Mouse (Mus musculus): ENCODE results near the gene Cdkl4. TPM values are rescaled to one million over a fixed set of nuclear protein-coding genes. Genes with fewer than 3 reads are reported as not detected.
"Not testable (repeated sequence)": the region's sequence is repeated elsewhere in the genome, so short reads cannot be mapped to it uniquely, and the experiment has no call there.

Gene Cdkl4
- total and polyA plus RNA-seq, 2 experiments from 2014 or later = 6.4 to 8.6 TPM

DNA sequence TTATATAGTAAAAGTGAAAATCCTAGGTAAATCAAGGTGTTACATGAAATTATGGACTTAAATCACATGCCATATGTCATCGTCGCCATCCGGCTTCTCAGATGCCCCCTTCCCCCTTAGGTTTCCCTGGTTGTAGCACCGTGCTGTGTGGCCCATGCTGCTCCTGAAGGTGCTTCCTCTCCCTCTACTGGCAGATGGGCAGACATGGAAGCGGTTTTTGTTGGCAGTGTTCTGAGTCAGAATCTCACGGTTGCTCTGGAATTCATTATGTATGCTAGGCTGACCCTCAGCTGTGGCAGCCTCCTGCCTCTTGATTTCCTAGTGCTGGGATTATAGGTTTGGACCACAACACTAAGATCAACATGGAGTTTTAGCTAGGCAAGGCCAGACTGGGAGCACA, 40.5 kb downstream of the Cdkl4 start:
- no peak for TF ChIP-seq CTCF (IDR thresholded peaks at IDR 0.05; ENCODE audit: low read depth)
- H3K9ac ChIP-seq = no peak overlapping the region
- no peaks in the 10 kb centered on the region for H3K27me3 ChIP-seq (ENCODE audit: insufficient read depth, low read length)
- no peak overlapping the region for H3K27ac ChIP-seq (ENCODE audit: low read depth, low read length)
- no peak overlapping the region for H3K4me2 ChIP-seq (ENCODE audit: low read depth)
- DNase-seq (no peak), ATAC-seq (no peak)
- no peaks in the 10 kb centered on the region for H3K4me1 ChIP-seq (ENCODE audit: insufficient read depth)
- no peak overlapping the region for H3K4me3 ChIP-seq (ENCODE audit: low read depth, low read length)
- WGBS = 50% methylated on average over 6 of the region's 6 CpGs
- no peaks in the 10 kb centered on the region for H3K9me3 ChIP-seq (ENCODE audit: low read length)
- H3K36me3 ChIP-seq (ENCODE audit: insufficient read depth) = no peaks in the 10 kb centered on the region

DNA sequence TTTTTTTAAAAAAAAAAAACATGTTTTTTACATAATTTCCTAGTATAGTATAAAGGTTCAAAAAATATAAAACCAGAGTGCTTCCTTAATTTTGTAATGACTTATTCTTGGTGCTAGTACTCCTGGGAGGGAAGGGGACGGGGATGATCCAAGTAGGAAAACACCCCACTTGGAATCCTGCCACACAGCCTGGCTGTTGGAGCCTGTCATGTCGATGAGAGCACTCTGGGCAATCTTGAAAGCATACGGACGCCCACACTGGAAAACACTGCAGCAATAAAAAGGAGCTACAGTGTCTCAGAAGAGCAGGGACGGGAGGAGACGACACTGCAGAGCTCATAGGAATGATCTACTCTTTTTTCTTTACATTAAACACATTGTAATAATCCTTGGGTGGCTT, 42.0 kb downstream of the Cdkl4 start:
- 46% methylated on average over 6 of the region's 6 CpGs for WGBS
- no peaks in the 10 kb centered on the region for H3K27me3 ChIP-seq (ENCODE audit: insufficient read depth, low read length)
- no peaks in the 10 kb centered on the region for H3K4me1 ChIP-seq (ENCODE audit: insufficient read depth)
- no peak overlapping the region for H3K9ac ChIP-seq
- no peaks in the 10 kb centered on the region for H3K36me3 ChIP-seq (ENCODE audit: insufficient read depth)
- H3K9me3 ChIP-seq (ENCODE audit: low read length) = no peaks in the 10 kb centered on the region
- no peak overlapping the region for H3K4me2 ChIP-seq (ENCODE audit: low read depth)
- ATAC-seq = peak; percentile 27; the same call in 1 of the 2 replicates
- no peak overlapping the region for H3K4me3 ChIP-seq (ENCODE audit: low read depth, low read length)
- no peak overlapping the region for H3K27ac ChIP-seq (ENCODE audit: low read depth, low read length)
- DNase-seq = peak; percentile 44
- TF ChIP-seq CTCF (IDR thresholded peaks at IDR 0.05; ENCODE audit: low read depth) = no peak

DNA sequence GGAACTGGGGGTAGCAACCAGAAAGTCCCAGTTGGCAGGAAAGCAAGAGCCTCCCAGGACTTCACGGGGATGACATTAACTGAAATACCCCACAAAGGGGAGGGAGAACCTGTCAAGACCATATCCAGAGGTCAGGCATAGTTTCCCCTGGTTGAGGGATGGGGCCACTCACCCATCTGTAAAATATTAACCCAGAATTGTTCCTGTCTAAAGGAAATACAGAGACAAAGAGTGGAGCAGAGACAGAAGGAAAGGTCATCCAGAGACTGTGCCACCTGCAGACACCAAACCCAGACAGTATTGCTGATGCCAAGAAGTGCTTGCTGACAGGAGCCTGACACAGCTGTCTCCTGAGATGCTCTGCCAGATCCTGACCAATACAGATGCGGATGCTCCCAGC, 46.3 kb downstream of the Cdkl4 start:
- H3K27me3 ChIP-seq (ENCODE audit: insufficient read depth, low read length); H3K9me3 ChIP-seq (ENCODE audit: low read length); DNase-seq; H3K4me2 ChIP-seq (ENCODE audit: low read depth); H3K36me3 ChIP-seq (ENCODE audit: insufficient read depth); H3K9ac ChIP-seq; H3K4me3 ChIP-seq (ENCODE audit: low read depth, low read length); ATAC-seq; H3K4me1 ChIP-seq (ENCODE audit: insufficient read depth); H3K27ac ChIP-seq (ENCODE audit: low read depth, low read length): not testable (repeated sequence)
- WGBS = 76% methylated on average over 2 of the region's 2 CpGs

GRCm38 (mm10) chr17:80523231-80523630, 54.4 kb downstream of the Cdkl4 start:
- WGBS = 78% methylated on average over 3 of the region's 3 CpGs

DNA sequence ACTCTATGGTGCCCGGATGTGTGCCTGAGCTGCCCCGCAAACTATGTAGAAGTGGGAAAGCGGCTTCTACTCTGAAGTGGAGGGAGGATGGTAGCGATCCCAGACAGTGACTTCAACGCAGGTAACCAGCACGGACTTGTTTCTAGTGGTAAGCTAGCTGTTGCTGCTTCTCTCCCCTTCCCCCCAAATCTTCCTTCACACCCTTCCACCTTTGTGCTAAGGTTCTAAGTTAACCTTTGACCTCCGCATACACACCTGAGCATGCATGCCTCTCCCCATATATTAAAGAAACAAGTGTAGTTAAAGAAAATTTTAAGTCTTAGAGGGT, 55.4 kb downstream of the Cdkl4 start:
- WGBS = 36% methylated on average over 7 of the region's 7 CpGs
- Histone ChIP-seq H3K27ac (ENCODE audit: low read depth, low read length) (no peak overlapping the region), H3K36me3 (ENCODE audit: insufficient read depth) (no peaks in the 10 kb centered on the region), H3K4me1 (ENCODE audit: insufficient read depth) (no peaks in the 10 kb centered on the region), H3K9me3 (ENCODE audit: low read length) (no peaks in the 10 kb centered on the region), H3K27me3 (ENCODE audit: insufficient read depth, low read length) (no peaks in the 10 kb centered on the region), H3K9ac (no peak overlapping the region), H3K4me2 (ENCODE audit: low read depth) (no peak overlapping the region), H3K4me3 (ENCODE audit: low read depth, low read length) (no peak overlapping the region)
- TF ChIP-seq CTCF (IDR thresholded peaks at IDR 0.05; ENCODE audit: low read depth) = no peak
- ATAC-seq = no peak
- DNase-seq = no peak

More at GRCm38 (mm10) chr17:80523231-80523630, 54.4 kb downstream of the Cdkl4 start:
- DNase-seq = no peak
- no peak for ATAC-seq
- Histone ChIP-seq H3K9ac (no peak overlapping the region), H3K27me3 (ENCODE audit: insufficient read depth, low read length) (no peaks in the 10 kb centered on the region), H3K4me3 (ENCODE audit: low read depth, low read length) (no peak overlapping the region), H3K36me3 (ENCODE audit: insufficient read depth) (no peaks in the 10 kb centered on the region), H3K9me3 (ENCODE audit: low read length) (no peaks in the 10 kb centered on the region), H3K27ac (ENCODE audit: low read depth, low read length) (no peak overlapping the region), H3K4me2 (ENCODE audit: low read depth) (no peak overlapping the region), H3K4me1 (ENCODE audit: insufficient read depth) (no peaks in the 10 kb centered on the region)
- TF ChIP-seq CTCF (IDR thresholded peaks at IDR 0.05; ENCODE audit: low read depth) = no peak

DNA sequence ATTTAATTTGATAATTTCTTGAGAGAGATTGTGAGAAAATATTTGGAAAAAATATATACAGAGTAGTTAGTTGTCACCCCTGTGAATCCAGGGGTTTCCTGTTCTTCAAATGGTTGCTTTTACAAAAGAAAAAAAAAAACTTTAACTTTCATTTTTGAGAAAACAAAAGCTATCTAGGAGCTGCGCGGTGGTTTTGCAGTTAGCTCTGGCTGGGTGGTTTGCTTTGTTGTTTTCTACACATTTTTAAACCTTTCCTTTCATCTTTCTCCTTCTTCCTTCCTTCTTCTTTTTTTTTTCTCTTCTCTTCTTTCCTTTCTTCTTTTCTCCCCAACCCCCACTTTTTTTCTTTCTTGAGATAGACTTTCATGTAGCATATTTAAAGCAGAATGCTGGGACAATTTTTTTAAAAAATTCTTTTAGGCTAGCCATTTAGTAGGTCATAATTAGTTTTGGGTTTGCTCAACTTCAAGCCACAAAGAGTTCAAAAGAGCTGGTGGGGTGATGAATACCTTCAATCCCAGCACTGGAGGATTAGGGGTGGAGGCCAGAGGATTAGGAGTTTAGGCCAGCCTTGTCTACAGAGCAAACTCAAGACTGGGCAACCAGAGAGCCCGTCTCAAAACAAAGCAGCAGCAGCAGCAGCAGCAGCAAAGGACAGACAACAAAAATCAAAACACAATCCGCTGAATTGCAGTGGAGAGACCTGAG, 55.9 kb downstream of the Cdkl4 start:
- TF ChIP-seq CTCF (IDR thresholded peaks at IDR 0.05; ENCODE audit: low read depth) = no peak
- no peak overlapping the region for H3K4me2 ChIP-seq (ENCODE audit: low read depth)
- H3K4me1 ChIP-seq (ENCODE audit: insufficient read depth) = no peaks in the 10 kb centered on the region
- no peaks in the 10 kb centered on the region for H3K27me3 ChIP-seq (ENCODE audit: insufficient read depth, low read length)
- no peak overlapping the region for H3K4me3 ChIP-seq (ENCODE audit: low read depth, low read length)
- ATAC-seq (no peak), DNase-seq (no peak)
- 10% methylated on average over 4 of the region's 4 CpGs for WGBS
- H3K36me3 ChIP-seq (ENCODE audit: insufficient read depth) = no peaks in the 10 kb centered on the region
- no peak overlapping the region for H3K27ac ChIP-seq (ENCODE audit: low read depth, low read length)
- no peaks in the 10 kb centered on the region for H3K9me3 ChIP-seq (ENCODE audit: low read length)
- no peak overlapping the region for H3K9ac ChIP-seq

- no peaks in the 10 kb centered on the region for H3K36me3 ChIP-seq (ENCODE audit: insufficient read depth)
- no peaks in the 10 kb centered on the region for H3K4me1 ChIP-seq (ENCODE audit: insufficient read depth)
- no peak for ATAC-seq
- H3K4me2 ChIP-seq (ENCODE audit: low read depth) = no peak overlapping the region
- WGBS = 82% methylated on average over 8 of the region's 8 CpGs
- H3K4me3 ChIP-seq (ENCODE audit: low read depth, low read length) = no peak overlapping the region
- no peaks in the 10 kb centered on the region for H3K27me3 ChIP-seq (ENCODE audit: insufficient read depth, low read length)
- no peaks in the 10 kb centered on the region for H3K9me3 ChIP-seq (ENCODE audit: low read length)
- H3K27ac ChIP-seq (ENCODE audit: low read depth, low read length) = no peak overlapping the region
- no peak for DNase-seq
- no peak overlapping the region for H3K9ac ChIP-seq
- no peak for TF ChIP-seq CTCF (IDR thresholded peaks at IDR 0.05; ENCODE audit: low read depth)
These were observed 57.1 kb downstream of the Cdkl4 start for GRCm38 (mm10) chr17:80520537-80520936.

All from forebrain, postnatal 0 days (tissue).